Mouse (Mus musculus): Measurements from ENCODE around the gene Gm21440.
"Not testable (repeated sequence)": the region's sequence is repeated elsewhere in the genome, so short reads cannot be mapped to it uniquely, and the experiment has no call there.

The Gm21440 gene

GRCm38 (mm10) chrY:13252091-13252490 is at the start of gene Gm21440, which contains the start of gene Gm21454:
Gm21440 (plus strand) TSS chrY:13252391.
Gm21454 (plus strand) TSS chrY:13252442.
- not testable (repeated sequence) for DNase-seq (ENCODE audit: low spot score in 2 of 2)

DNA sequence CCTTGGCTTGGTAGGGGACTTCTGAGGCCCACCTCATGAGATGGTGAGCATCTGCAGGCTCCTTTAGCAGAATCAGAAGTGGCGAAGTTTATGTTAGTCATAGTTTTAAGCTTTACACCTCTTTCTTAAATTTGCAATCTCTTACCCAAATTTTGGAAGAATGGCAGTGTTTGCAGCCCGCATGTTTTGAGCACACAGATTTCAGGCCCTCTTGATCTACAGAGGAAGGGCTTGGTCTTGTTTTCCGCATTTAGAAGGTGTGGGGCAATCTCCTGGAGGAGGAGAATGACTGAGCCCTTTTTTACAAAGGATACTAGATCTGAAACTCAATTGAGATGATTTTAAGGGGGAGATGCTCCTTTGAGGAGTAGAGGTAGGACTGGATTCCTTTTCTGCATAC is 28.4 kb upstream of the Gm21440 start, which contains the start of gene Gm21828:
TSS of gene Gm21828 (minus strand) at position 101 of the 400 bp plus-strand sequence.
- DNase-seq (ENCODE audit: low spot score in 2 of 2): not testable (repeated sequence)
